Mouse (Mus musculus): ENCODE data around the gene 1700001K19Rik.
A peak's percentile ranks its signal among the peaks of the same experiment; 100 is the strongest.

DNA sequence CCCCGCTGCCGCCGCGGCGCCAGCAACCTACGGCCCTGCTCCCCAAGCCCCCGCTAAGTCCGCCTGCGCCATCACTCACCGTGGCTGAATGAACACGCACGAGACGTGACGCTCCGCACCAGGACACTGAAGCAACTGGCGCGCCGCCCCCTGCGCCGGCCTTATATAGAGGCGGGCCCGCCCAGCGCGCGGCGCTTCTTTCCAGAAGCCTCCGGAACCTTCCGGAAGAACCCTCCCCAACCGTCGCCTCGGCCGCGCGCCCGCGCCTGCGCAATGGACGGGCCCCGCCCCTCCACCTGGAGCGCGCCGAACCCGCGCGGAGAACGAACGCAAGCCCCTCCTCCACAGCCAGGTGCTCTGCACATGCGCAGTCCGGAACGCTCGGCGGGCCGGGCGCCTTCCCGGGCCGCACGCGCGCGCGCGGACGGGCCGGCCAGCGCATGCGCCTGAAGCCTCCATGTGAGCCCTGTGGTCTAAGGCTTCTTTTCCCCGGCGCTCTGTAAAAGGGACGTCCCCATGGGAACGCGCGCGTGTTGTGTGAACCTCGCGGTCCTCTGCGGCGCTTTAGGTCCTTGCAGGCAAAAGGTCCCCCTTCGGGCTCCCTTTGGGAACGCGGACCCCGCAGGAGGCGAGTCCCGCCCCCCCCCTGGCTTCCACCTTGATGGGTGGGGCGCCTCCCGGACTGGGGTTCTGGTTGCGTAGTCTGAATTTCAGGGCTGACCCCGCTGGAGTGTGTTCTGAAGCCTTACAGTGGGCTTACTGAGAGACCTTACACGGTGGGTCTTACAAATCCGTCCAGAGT is 14.0 kb upstream of the 1700001K19Rik start:
- TF ChIP-seq POLR2A (IDR thresholded peaks at IDR 0.05; ENCODE audit: low read depth, low read length), result peak; percentile 98
- no peak for TF ChIP-seq CTCF (conservative IDR thresholded peaks at IDR 0.05; ENCODE audit: insufficient read depth, insufficient read length, low read depth, low read length)
